Mouse (Mus musculus): ENCODE measurements around the gene Tmx1. TPM values are rescaled to one million over a fixed set of nuclear protein-coding genes. Genes with fewer than 3 reads are reported as not detected.
A peak's percentile ranks its signal among the peaks of the same experiment; 100 is the strongest.

Tmx1 gene
- 62.0 and 64.3 TPM in 2 replicates for polyA plus RNA-seq (2011; ENCODE audit: insufficient read depth, insufficient read length, low read depth, missing spikeins)

- TF ChIP-seq POLR2A (IDR thresholded peaks at IDR 0.05; ENCODE audit: insufficient read depth, low read length) (peak; percentile 86), CTCF (IDR thresholded peaks at IDR 0.05; ENCODE audit: low read depth, low read length) (no peak)
- H3K36me3 ChIP-seq (ENCODE audit: control insufficient read depth, insufficient read depth, low read length, poor library complexity, severe bottlenecking): peaks cover 3% of the 10 kb centered on the region; the same call in 1 of the 2 replicates
- no peak within 1 kb of the TSS for H3K27ac ChIP-seq (ENCODE audit: insufficient read depth, low read length)
- H3K4me1 ChIP-seq (ENCODE audit: control insufficient read depth, insufficient read depth, low read length): peaks cover 3% of the 10 kb centered on the region
- H3K9ac ChIP-seq (ENCODE audit: low read depth, poor library complexity, severe bottlenecking): peak within 1 kb of the TSS; percentile 78
- no peaks in the 10 kb centered on the region for H3K9me3 ChIP-seq (replicated peaks; ENCODE audit: control insufficient read depth, insufficient read depth, low read length, poor library complexity, severe bottlenecking)
- peak within 1 kb of the TSS; percentile 90 for H3K4me3 ChIP-seq (ENCODE audit: low read depth, low read length)
- H3K27me3 ChIP-seq (ENCODE audit: control insufficient read depth, insufficient read depth, low read length, poor library complexity, severe bottlenecking): no peaks in the 10 kb centered on the region
Observed at GRCm38 (mm10) chr12:70452726-70453645, at the start of gene Tmx1. TSS of gene Tmx1 (plus strand) at chr12:70453095.

- no peaks in the 10 kb centered on the region; the same call in 1 of the 2 replicates for H3K27me3 ChIP-seq (ENCODE audit: control insufficient read depth, insufficient read depth, low read length, poor library complexity, severe bottlenecking)
- no peaks in the 10 kb centered on the region for H3K36me3 ChIP-seq (ENCODE audit: control insufficient read depth, insufficient read depth, low read length, poor library complexity, severe bottlenecking)
- H3K27ac ChIP-seq (ENCODE audit: insufficient read depth, low read length): no peak overlapping the region
- no peaks in the 10 kb centered on the region for H3K4me1 ChIP-seq (ENCODE audit: control insufficient read depth, insufficient read depth, low read length)
- TF ChIP-seq CTCF (IDR thresholded peaks at IDR 0.05; ENCODE audit: low read depth, low read length) (no peak), EP300 (IDR thresholded peaks at IDR 0.05; ENCODE audit: insufficient read depth, low read depth, low read length) (no peak), POLR2A (IDR thresholded peaks at IDR 0.05; ENCODE audit: insufficient read depth, low read length) (no peak)
- no peaks in the 10 kb centered on the region for H3K9me3 ChIP-seq (replicated peaks; ENCODE audit: control insufficient read depth, insufficient read depth, low read length, poor library complexity, severe bottlenecking)
- no peak overlapping the region for H3K4me3 ChIP-seq (ENCODE audit: low read depth, low read length)
- H3K9ac ChIP-seq (ENCODE audit: low read depth, poor library complexity, severe bottlenecking): no peak overlapping the region
Observed at GRCm38 (mm10) chr12:70404327-70404726, 48.6 kb upstream of the Tmx1 start.

GRCm38 (mm10) chr12:70408396-70408795 is 44.5 kb upstream of the Tmx1 start:
- TF ChIP-seq CTCF (IDR thresholded peaks at IDR 0.05; ENCODE audit: low read depth, low read length) (no peak), EP300 (IDR thresholded peaks at IDR 0.05; ENCODE audit: insufficient read depth, low read depth, low read length) (no peak), POLR2A (IDR thresholded peaks at IDR 0.05; ENCODE audit: insufficient read depth, low read length) (no peak)
- H3K27ac ChIP-seq (ENCODE audit: insufficient read depth, low read length): no peak overlapping the region
- H3K4me3 ChIP-seq (ENCODE audit: low read depth, low read length): no peak overlapping the region
- no peak overlapping the region for H3K9ac ChIP-seq (ENCODE audit: low read depth, poor library complexity, severe bottlenecking)
- no peaks in the 10 kb centered on the region for H3K9me3 ChIP-seq (replicated peaks; ENCODE audit: control insufficient read depth, insufficient read depth, low read length, poor library complexity, severe bottlenecking)
- H3K36me3 ChIP-seq (ENCODE audit: control insufficient read depth, insufficient read depth, low read length, poor library complexity, severe bottlenecking): no peaks in the 10 kb centered on the region
- no peaks in the 10 kb centered on the region for H3K27me3 ChIP-seq (ENCODE audit: control insufficient read depth, insufficient read depth, low read length, poor library complexity, severe bottlenecking)
- no peaks in the 10 kb centered on the region for H3K4me1 ChIP-seq (ENCODE audit: control insufficient read depth, insufficient read depth, low read length)

- no peaks in the 10 kb centered on the region for H3K36me3 ChIP-seq (ENCODE audit: control insufficient read depth, insufficient read depth, low read length, poor library complexity, severe bottlenecking)
- no peaks in the 10 kb centered on the region for H3K27me3 ChIP-seq (ENCODE audit: control insufficient read depth, insufficient read depth, low read length, poor library complexity, severe bottlenecking)
- H3K4me3 ChIP-seq (ENCODE audit: low read depth, low read length): no peak overlapping the region
- H3K9me3 ChIP-seq (replicated peaks; ENCODE audit: control insufficient read depth, insufficient read depth, low read length, poor library complexity, severe bottlenecking): no peaks in the 10 kb centered on the region
- no peaks in the 10 kb centered on the region for H3K4me1 ChIP-seq (ENCODE audit: control insufficient read depth, insufficient read depth, low read length)
- TF ChIP-seq POLR2A (IDR thresholded peaks at IDR 0.05; ENCODE audit: insufficient read depth, low read length) (no peak), CTCF (IDR thresholded peaks at IDR 0.05; ENCODE audit: low read depth, low read length) (no peak), EP300 (IDR thresholded peaks at IDR 0.05; ENCODE audit: insufficient read depth, low read depth, low read length) (no peak)
- H3K9ac ChIP-seq (ENCODE audit: low read depth, poor library complexity, severe bottlenecking): no peak overlapping the region
- H3K27ac ChIP-seq (ENCODE audit: insufficient read depth, low read length): no peak overlapping the region
Observed at GRCm38 (mm10) chr12:70409600-70409999, 43.3 kb upstream of the Tmx1 start.

- H3K4me1 ChIP-seq (ENCODE audit: control insufficient read depth, insufficient read depth, low read length): no peaks in the 10 kb centered on the region
- TF ChIP-seq POLR2A (IDR thresholded peaks at IDR 0.05; ENCODE audit: insufficient read depth, low read length): no peak
- TF ChIP-seq CTCF (IDR thresholded peaks at IDR 0.05; ENCODE audit: low read depth, low read length): no peak
- no peak for TF ChIP-seq EP300 (IDR thresholded peaks at IDR 0.05; ENCODE audit: insufficient read depth, low read depth, low read length)
- H3K27me3 ChIP-seq (ENCODE audit: control insufficient read depth, insufficient read depth, low read length, poor library complexity, severe bottlenecking): no peaks in the 10 kb centered on the region
- H3K36me3 ChIP-seq (ENCODE audit: control insufficient read depth, insufficient read depth, low read length, poor library complexity, severe bottlenecking): no peaks in the 10 kb centered on the region
- no peak overlapping the region for H3K4me3 ChIP-seq (ENCODE audit: low read depth, low read length)
- no peak overlapping the region for H3K9ac ChIP-seq (ENCODE audit: low read depth, poor library complexity, severe bottlenecking)
- no peak overlapping the region for H3K27ac ChIP-seq (ENCODE audit: insufficient read depth, low read length)
- H3K9me3 ChIP-seq (replicated peaks; ENCODE audit: control insufficient read depth, insufficient read depth, low read length, poor library complexity, severe bottlenecking): no peaks in the 10 kb centered on the region
Observed at GRCm38 (mm10) chr12:70420216-70420615, 32.7 kb upstream of the Tmx1 start.

GRCm38 (mm10) chr12:70421028-70421427 is 31.9 kb upstream of the Tmx1 start:
- TF ChIP-seq POLR2A (IDR thresholded peaks at IDR 0.05; ENCODE audit: insufficient read depth, low read length) (no peak), EP300 (IDR thresholded peaks at IDR 0.05; ENCODE audit: insufficient read depth, low read depth, low read length) (no peak), CTCF (IDR thresholded peaks at IDR 0.05; ENCODE audit: low read depth, low read length) (no peak)
- H3K9ac ChIP-seq (ENCODE audit: low read depth, poor library complexity, severe bottlenecking): no peak overlapping the region
- H3K4me3 ChIP-seq (ENCODE audit: low read depth, low read length): no peak overlapping the region
- no peaks in the 10 kb centered on the region for H3K36me3 ChIP-seq (ENCODE audit: control insufficient read depth, insufficient read depth, low read length, poor library complexity, severe bottlenecking)
- H3K4me1 ChIP-seq (ENCODE audit: control insufficient read depth, insufficient read depth, low read length): no peaks in the 10 kb centered on the region
- H3K9me3 ChIP-seq (replicated peaks; ENCODE audit: control insufficient read depth, insufficient read depth, low read length, poor library complexity, severe bottlenecking): no peaks in the 10 kb centered on the region
- no peak overlapping the region for H3K27ac ChIP-seq (ENCODE audit: insufficient read depth, low read length)
- no peaks in the 10 kb centered on the region for H3K27me3 ChIP-seq (ENCODE audit: control insufficient read depth, insufficient read depth, low read length, poor library complexity, severe bottlenecking)

Measured in ES-Bruce4 (cell line).